Mouse (Mus musculus) liver, embryonic 14.5 days (tissue): ENCODE measurements around the gene Chrm3.

Source experiments
- CTCF ChIP-seq: IDR thresholded peaks from 2 replicates; pipeline ENCODE4 v1.5.1; 2016; ENCODE audit warnings: antibody characterized with exemption, low read depth, control low read depth
- EP300 ChIP-seq: IDR thresholded peaks from 2 replicates; pipeline ENCODE4 v1.6.1; 2016; ENCODE audit warnings: antibody characterized with exemption, low read depth

DNA sequence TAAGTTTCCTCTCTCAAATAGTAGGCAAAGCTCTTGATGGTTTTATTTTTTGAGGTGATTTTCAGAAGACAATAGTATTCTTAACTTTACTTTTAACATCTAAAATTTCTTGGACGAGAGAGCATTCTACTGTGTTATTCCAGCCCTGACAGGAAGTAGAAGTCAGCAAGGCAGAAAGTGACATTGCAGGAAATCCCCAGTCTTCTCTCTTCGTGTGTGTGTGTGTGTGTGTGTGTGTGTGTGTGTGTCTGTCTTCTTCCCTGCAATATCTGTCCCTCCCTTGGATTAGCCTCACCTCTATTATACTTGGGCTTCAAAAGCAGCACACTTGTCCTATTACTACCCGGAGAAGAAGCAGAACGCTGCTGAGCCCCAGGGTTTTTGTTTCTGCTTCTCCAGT, 316.6 kb downstream of the Chrm3 start:
- TF ChIP-seq CTCF (no peak), EP300 (no peak)
